Mouse (Mus musculus) neural tube, embryonic 11.5 days (tissue): Measurements from ENCODE around the gene Ppie. TPM values are rescaled to one million over a fixed set of nuclear protein-coding genes. Genes with fewer than 3 reads are reported as not detected.
A peak's percentile ranks its signal among the peaks of the same experiment; 100 is the strongest.

Experiments used
- ATAC-seq: fragments of 200-750 bp; cut with Nextera tagmentation; 2 replicates; pipeline ENCODE4 v1.8.0; 2017; ENCODE audit warnings: moderate number of reproducible peaks, mild to moderate bottlenecking, moderate TSS enrichment, moderate library complexity; ENCODE audit not compliant: insufficient read depth, low FRiP score, low TSS enrichment
- DNase-seq: peaks from one replicate; pipeline ENCODE4 v3.0.0-alpha.2; 2015; ENCODE audit warnings: low spot score
- H3K27ac ChIP-seq: fragments of 300-500 bp; sonication (generic); 2 replicates; pipeline ENCODE4 v1.5.1; 2014; ENCODE audit warnings: low read depth, mild to moderate bottlenecking, low read length
- H3K27me3 ChIP-seq: fragments of 300-500 bp; sonication (generic); 2 replicates; pipeline ENCODE4 v1.6.1; 2014; ENCODE audit warnings: mild to moderate bottlenecking, low read length, mixed read lengths; ENCODE audit not compliant: control insufficient read depth, insufficient read depth
- H3K36me3 ChIP-seq: fragments of 300-500 bp; sonication (generic); 2 replicates; pipeline ENCODE4 v1.6.1; 2014; ENCODE audit warnings: mild to moderate bottlenecking, low read length, moderate library complexity, mixed read lengths; ENCODE audit not compliant: control insufficient read depth, insufficient read depth
- H3K4me1 ChIP-seq: fragments of 300-500 bp; sonication (generic); 2 replicates; pipeline ENCODE4 v1.6.1; 2014; ENCODE audit warnings: low read length, mixed read lengths; ENCODE audit not compliant: control insufficient read depth, insufficient read depth
- H3K4me2 ChIP-seq: fragments of 300-500 bp; sonication (generic); 2 replicates; pipeline ENCODE4 v1.6.1; 2014; ENCODE audit warnings: low read depth, mild to moderate bottlenecking, moderate library complexity
- H3K4me3 ChIP-seq: fragments of 300-500 bp; sonication (generic); 2 replicates; pipeline ENCODE4 v1.5.1; 2014; ENCODE audit warnings: low read depth, low read length
- H3K9ac ChIP-seq: fragments of 300-500 bp; sonication (generic); 2 replicates; pipeline ENCODE4 v1.6.1; 2014; ENCODE audit warnings: mild to moderate bottlenecking, low read length
- H3K9me3 ChIP-seq: fragments of 300-500 bp; sonication (generic); 2 replicates; pipeline ENCODE4 v1.6.1; 2016; ENCODE audit warnings: low read length; ENCODE audit not compliant: control insufficient read depth
- WGBS: fragments of 180-500 bp; shearing (Covaris S2); extraction: QIAGEN DNeasy Blood & Tissue Kit; methylation state at CpG from one replicate; pipeline ENCODE4 v1.1.7; 2014; 5-methylcytosine and 5-hydroxymethylcytosine counted together
- polyA plus RNA-seq: library from polyadenylated mRNA; unstranded; fragments of >200 nt; fragmentation: Nextera tagmentation; extraction: Ambion mirVana; gene quantifications from 2 replicates; pipeline ENCODE4 v1.2.1, GENCODE M21; 2014

Gene Ppie
- polyA plus RNA-seq, 1 experiment from 2014 or later = 103 TPM

DNA sequence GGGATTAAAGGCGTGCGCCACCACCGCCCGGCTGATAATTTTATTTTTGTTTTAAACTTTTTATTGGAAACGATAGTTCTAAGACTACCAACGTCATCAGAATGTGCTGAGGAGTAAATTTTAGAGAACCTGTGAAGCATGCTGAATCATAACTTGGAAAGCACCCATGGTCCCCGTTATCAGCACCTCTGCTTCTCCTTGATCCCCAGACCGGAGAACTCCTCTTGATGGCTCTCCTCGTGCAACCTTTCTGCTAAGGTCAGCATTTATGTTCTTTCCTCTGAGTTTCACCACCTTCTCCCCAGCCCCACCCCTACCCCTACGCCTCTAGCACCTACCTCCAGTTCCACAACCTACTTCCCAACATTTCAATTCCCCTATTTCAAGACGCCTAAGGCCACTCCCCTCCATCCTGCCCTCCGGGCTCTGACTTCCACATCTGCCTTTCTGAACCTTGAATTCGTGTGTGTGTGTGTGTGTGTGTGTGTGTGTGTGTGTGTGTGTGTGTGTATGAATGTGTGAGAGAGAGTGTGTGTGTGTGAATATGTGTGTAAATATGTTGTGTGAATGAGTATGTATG, 56.3 kb downstream of the Ppie start:
- H3K27me3 ChIP-seq = no peaks in the 10 kb centered on the region
- no peak overlapping the region for H3K4me2 ChIP-seq
- H3K9me3 ChIP-seq = no peaks in the 10 kb centered on the region
- DNase-seq (no peak), ATAC-seq (no peak)
- no peak overlapping the region for H3K9ac ChIP-seq
- H3K4me1 ChIP-seq = no peaks in the 10 kb centered on the region
- no peak overlapping the region for H3K4me3 ChIP-seq
- no peak overlapping the region for H3K27ac ChIP-seq
- 73% methylated on average over 13 of the region's 13 CpGs for WGBS
- no peaks in the 10 kb centered on the region for H3K36me3 ChIP-seq

GRCm38 (mm10) chr4:123082283-123083163, 57.2 kb downstream of the Ppie start:
- no peaks in the 10 kb centered on the region for H3K9me3 ChIP-seq
- ATAC-seq (peak; percentile 74), DNase-seq (peak; percentile 73)
- no peak overlapping the region for H3K4me2 ChIP-seq
- WGBS = 71% methylated on average over 20 of the region's 20 CpGs
- H3K36me3 ChIP-seq = no peaks in the 10 kb centered on the region
- no peak overlapping the region for H3K4me3 ChIP-seq
- H3K27ac ChIP-seq = no peak overlapping the region
- H3K27me3 ChIP-seq = no peaks in the 10 kb centered on the region
- no peaks in the 10 kb centered on the region for H3K4me1 ChIP-seq
- H3K9ac ChIP-seq = no peak overlapping the region

GRCm38 (mm10) chr4:123080791-123081190, 59.0 kb downstream of the Ppie start:
- ATAC-seq = no peak

GRCm38 (mm10) chr4:123078231-123078630, 61.5 kb downstream of the Ppie start:
- no peak overlapping the region for H3K27ac ChIP-seq
- H3K4me3 ChIP-seq = no peak overlapping the region
- 81% methylated on average over 4 of the region's 4 CpGs for WGBS
- no peaks in the 10 kb centered on the region for H3K4me1 ChIP-seq
- no peak overlapping the region for H3K9ac ChIP-seq
- H3K27me3 ChIP-seq = no peaks in the 10 kb centered on the region
- ATAC-seq (no peak), DNase-seq (no peak)
- no peaks in the 10 kb centered on the region for H3K9me3 ChIP-seq
- H3K36me3 ChIP-seq = no peaks in the 10 kb centered on the region
- H3K4me2 ChIP-seq = no peak overlapping the region

More at GRCm38 (mm10) chr4:123080791-123081190, 59.0 kb downstream of the Ppie start:
- no peaks in the 10 kb centered on the region for H3K27me3 ChIP-seq
- H3K4me1 ChIP-seq = no peaks in the 10 kb centered on the region
- H3K4me2 ChIP-seq = no peak overlapping the region
- H3K36me3 ChIP-seq = no peaks in the 10 kb centered on the region
- H3K4me3 ChIP-seq = no peak overlapping the region
- no peak for DNase-seq
- no peaks in the 10 kb centered on the region for H3K9me3 ChIP-seq
- no peak overlapping the region for H3K9ac ChIP-seq
- WGBS = 41% methylated on average over 13 of the region's 13 CpGs
- H3K27ac ChIP-seq = no peak overlapping the region

Other genes with a start within 250 kb of the Ppie start
- 18.0 and 18.1 TPM in 2 replicates for gene Mfsd2a, start 178.8 kb downstream of the Ppie start, polyA plus RNA-seq
- gene Mycl, start 144.3 kb downstream of the Ppie start, polyA plus RNA-seq = 95.5 and 101 TPM in 2 replicates
- gene Trit1, start 123.4 kb downstream of the Ppie start, polyA plus RNA-seq = 22.3 and 25.4 TPM in 2 replicates
- gene Bmp8b, start 34.8 kb downstream of the Ppie start, polyA plus RNA-seq = 0.12 and 0.28 TPM in 2 replicates
- gene Oxct2b, start 23.7 kb downstream of the Ppie start, polyA plus RNA-seq = 0.23 TPM in 1 of 2 replicates, not detected in the other
- gene Hpcal4, start 43.3 kb upstream of the Ppie start, polyA plus RNA-seq = 0.80 and 1.7 TPM in 2 replicates
- gene Nt5c1a, start 61.6 kb upstream of the Ppie start, polyA plus RNA-seq = not detected in 2 replicates
- gene Heyl, start 93.6 kb upstream of the Ppie start, polyA plus RNA-seq = 27.2 and 34.0 TPM in 2 replicates
- gene Pabpc4, start 122.4 kb upstream of the Ppie start, polyA plus RNA-seq = 41.4 and 46.6 TPM in 2 replicates
- gene Oxct2a, start 183.7 kb upstream of the Ppie start, polyA plus RNA-seq = not detected in 2 replicates
- gene Bmp8a, start 203.3 kb upstream of the Ppie start, polyA plus RNA-seq = 0.15 and 0.45 TPM in 2 replicates